In the genomic region with DNA sequence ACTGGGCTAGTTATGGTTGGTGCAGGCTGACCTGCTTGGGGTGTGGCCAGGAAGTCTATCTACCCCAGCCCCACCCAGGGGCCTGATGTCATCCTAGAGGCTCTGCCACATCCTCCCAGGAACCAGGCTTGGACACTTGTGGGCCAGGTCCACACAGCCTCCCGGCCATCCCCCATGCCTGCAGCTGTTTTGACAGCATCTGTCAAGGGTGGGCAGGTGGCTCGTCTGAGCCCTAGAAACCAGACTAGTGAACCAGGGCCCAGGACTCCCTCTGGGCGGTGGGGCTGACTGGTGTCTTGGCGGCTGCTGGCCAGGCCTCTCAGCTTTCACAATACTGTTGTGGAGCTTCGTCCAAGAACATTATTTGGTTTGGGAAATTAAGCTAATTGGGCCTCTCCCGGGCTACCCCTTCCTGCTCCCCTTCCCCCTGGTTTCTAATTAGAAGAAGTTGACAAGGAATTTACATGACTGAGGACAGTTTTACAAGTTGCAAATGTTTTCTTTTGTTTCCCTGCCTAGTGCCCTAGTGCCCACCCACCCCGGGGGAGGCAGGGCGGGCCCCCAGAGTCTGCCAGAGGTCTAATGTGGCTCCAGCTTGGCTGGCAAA, we compare ENCODE assay signal across 8 mouse cellular contexts. TPM values are rescaled to one million over a fixed set of nuclear protein-coding genes. Genes with fewer than 3 reads are reported as not detected.
DNase-seq lines count a peak whose midpoint lies in the region; ATAC-seq lines count a peak whose summit lies in the region.

No protein-coding gene starts in this region.

- ATAC-seq in hindbrain, embryonic 15.5 days (ENCODE audit: low FRiP score, low read depth), result peak; percentile 30; the same call in 1 of the 2 replicates
- ATAC-seq in megakaryocyte, adult 5-6 weeks (ENCODE audit: poor library complexity, severe bottlenecking), result peak; percentile 69

- H3K27ac ChIP-seq in hindbrain, embryonic 15.5 days (replicated peaks), result no peak overlapping the region

- H3K9me3 ChIP-seq in hindbrain, embryonic 15.5 days, result no peaks in the 10 kb centered on the region

- H3K27me3 ChIP-seq in hindbrain, embryonic 15.5 days, result no peaks in the 10 kb centered on the region

- peaks cover 35% of the 10 kb centered on the region for H3K4me1 ChIP-seq in hindbrain, embryonic 15.5 days (replicated peaks)

- no peak overlapping the region for H3K4me3 ChIP-seq in hindbrain, embryonic 15.5 days

- WGBS in hindbrain, embryonic 15.5 days, result 39% methylated on average over 8 of the region's 8 CpGs

- no peak overlapping the region for H3K9ac ChIP-seq in hindbrain, embryonic 15.5 days

- DNase-seq in embryo, embryonic 11 days, result peak; percentile 36
- DNase-seq in embryo, embryonic 9.5 days (ENCODE audit: extremely low spot score), result no peak
- DNase-seq in right cerebral cortex, adult 18-20 months, result peak; percentile 30
- no peak for DNase-seq in right cerebral cortex, postnatal 25 days
- DNase-seq in spleen, adult 12 weeks (ENCODE audit: low spot score), result no peak
- DNase-seq in thymus, postnatal 25 days, result no peak

- H3K4me2 ChIP-seq in hindbrain, embryonic 15.5 days, result no peak overlapping the region

- peaks cover 31% of the 10 kb centered on the region for H3K36me3 ChIP-seq in hindbrain, embryonic 15.5 days

RNA-seq across cellular contexts. Expression of gene Bahcc1, which starts 36.9 kb away (rescaled TPM):
- polyA plus RNA-seq in hindbrain, embryonic 15.5 days (2015; fragmentation: Nextera tagmentation; extraction: Ambion mirVana), result 11.5 and 12.5 TPM in 2 replicates
- total RNA-seq in megakaryocyte, adult 5-6 weeks (2015), result 3.1 and 4.4 TPM in 2 replicates
- total RNA-seq in megakaryocyte, adult 5-6 weeks (2017), result 1.3 and 1.7 TPM in 2 replicates

Comparison
In these comparisons a context has a peak if more than half of its experiments do, and no peak if none do; other contexts are left out.
1. DNase-seq: peak in embryo, embryonic 11 days (single experiment) and right cerebral cortex, adult 18-20 months (single experiment); none in embryo, embryonic 9.5 days (single experiment), right cerebral cortex, postnatal 25 days (single experiment), spleen, adult 12 weeks (single experiment) and thymus, postnatal 25 days (single experiment).